Mouse (Mus musculus): ENCODE data around the gene Vmn1r224.

Gene Vmn1r224

GRCm38 (mm10) chr17:20413846-20414245, at the start of gene Vmn1r224:
Gene Vmn1r224 (plus strand): TSS chr17:20414146.
- DNase-seq: no peak

GRCm38 (mm10) chr17:20399105-20399504, 14.8 kb upstream of the Vmn1r224 start:
- DNase-seq: no peak

- DNase-seq: no peak
Measured at GRCm38 (mm10) chr17:20439263-20439662, 25.3 kb downstream of the Vmn1r224 start.

DNA sequence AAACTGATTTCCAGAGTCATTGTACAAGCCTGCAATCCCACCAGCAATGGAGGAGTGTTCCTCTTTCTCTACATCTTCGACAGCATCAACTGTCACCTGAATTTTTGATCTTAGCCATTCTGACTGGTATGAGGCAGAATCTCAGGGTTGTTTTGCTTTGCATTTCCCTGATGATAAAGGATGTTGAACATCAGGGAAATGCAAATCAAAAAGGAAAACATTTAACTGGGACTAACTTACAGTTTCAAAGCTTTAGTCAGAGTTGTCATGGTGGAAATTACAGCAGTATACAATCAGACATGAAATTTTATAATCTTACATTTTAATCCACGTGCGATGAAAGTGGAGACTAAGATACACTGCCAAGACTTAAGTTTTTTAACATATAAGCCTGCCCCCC, 59.4 kb downstream of the Vmn1r224 start:
- DNase-seq: no peak
